In the genomic region with DNA sequence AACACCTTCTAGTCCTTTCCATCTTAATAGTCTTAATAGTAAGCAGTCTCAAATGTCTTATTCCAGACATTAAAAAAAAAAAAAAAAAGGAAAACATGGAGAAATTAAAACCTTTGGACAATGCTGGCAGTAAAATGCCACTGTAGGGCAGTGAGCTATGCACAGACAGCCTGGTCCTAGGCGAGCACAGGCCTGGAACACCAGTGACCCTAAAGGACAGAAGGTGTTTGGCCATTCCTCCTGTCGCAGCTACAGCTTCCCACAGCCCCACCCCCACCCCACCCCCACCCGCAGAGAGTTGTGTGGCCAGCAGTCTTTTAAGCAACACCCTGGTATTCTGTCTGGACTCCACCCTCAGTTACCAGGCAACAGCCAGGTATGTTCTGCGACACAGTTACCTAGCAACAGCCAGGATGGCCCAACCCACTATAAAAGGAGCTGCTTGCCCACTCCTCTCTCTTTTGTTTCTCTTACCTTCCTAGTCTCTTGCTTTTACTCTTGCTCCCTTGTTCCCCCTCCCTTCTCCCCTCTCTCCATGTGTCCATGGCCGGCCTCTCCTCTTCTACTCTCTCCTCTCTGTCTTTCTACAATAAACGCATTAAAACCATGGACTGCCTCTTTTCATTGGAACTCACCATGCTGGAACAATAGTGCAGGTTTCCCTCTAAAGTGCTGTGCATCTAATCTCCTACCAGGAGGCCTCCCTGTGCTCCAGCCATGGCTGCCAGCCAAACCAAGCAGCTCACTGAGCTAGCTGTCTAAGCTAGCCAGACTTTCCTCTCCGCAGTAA, we compare ENCODE assay signal across 8 mouse cellular contexts.
A peak's percentile ranks its signal among the peaks of the same experiment; 100 is the strongest.
DNase-seq lines count a peak whose midpoint lies in the region; ATAC-seq lines count a peak whose summit lies in the region.
"Had no signal": no experiment of that assay in that cellular context is flagged by ENCODE, and none has a peak within 500 bp of the region (broad histone marks: within the 10 kb centered on the region; RNA-seq: fewer than 3 reads in every experiment).

No protein-coding gene starts in this region.

- H3K27ac ChIP-seq in forebrain, embryonic 16.5 days (ENCODE audit: low read length) = no peak overlapping the region
- H3K27ac ChIP-seq in midbrain, embryonic 14.5 days (replicated peaks; ENCODE audit: low read depth, low read length) = no peak overlapping the region
- H3K27ac ChIP-seq: embryonic facial prominence, embryonic 13.5 days had no signal

- no peak overlapping the region for H3K9ac ChIP-seq in forebrain, embryonic 16.5 days (replicated peaks; ENCODE audit: low read depth, low read length)
- H3K9ac ChIP-seq in midbrain, embryonic 14.5 days (replicated peaks; ENCODE audit: low read length) = no peak overlapping the region
- H3K9ac ChIP-seq: embryonic facial prominence, embryonic 13.5 days had no signal

- intact Hi-C loops in left cerebral cortex, postnatal 25 days (cut with DNase I) = no loop called here

- no peaks in the 10 kb centered on the region for H3K27me3 ChIP-seq in forebrain, embryonic 16.5 days (replicated peaks; ENCODE audit: control insufficient read depth, insufficient read depth, low read length)
- H3K27me3 ChIP-seq in midbrain, embryonic 14.5 days (ENCODE audit: control insufficient read depth, insufficient read depth, low read length) = no peaks in the 10 kb centered on the region
- H3K27me3 ChIP-seq: embryonic facial prominence, embryonic 13.5 days had no signal

- H3K36me3 ChIP-seq in forebrain, embryonic 16.5 days (ENCODE audit: control insufficient read depth, insufficient read depth) = no peaks in the 10 kb centered on the region
- H3K36me3 ChIP-seq in midbrain, embryonic 14.5 days (ENCODE audit: control insufficient read depth, insufficient read depth, low read length) = no peaks in the 10 kb centered on the region
- H3K36me3 ChIP-seq: embryonic facial prominence, embryonic 13.5 days had no signal

- H3K4me2 ChIP-seq in forebrain, embryonic 16.5 days (ENCODE audit: low read length) = no peak overlapping the region
- no peak overlapping the region for H3K4me2 ChIP-seq in midbrain, embryonic 14.5 days (ENCODE audit: low read length)
- H3K4me2 ChIP-seq: embryonic facial prominence, embryonic 13.5 days had no signal

- no peak overlapping the region for H3K4me3 ChIP-seq in forebrain, embryonic 16.5 days (replicated peaks; ENCODE audit: low read length)
- no peak overlapping the region for H3K4me3 ChIP-seq in midbrain, embryonic 14.5 days (replicated peaks; ENCODE audit: low read depth, low read length)
- H3K4me3 ChIP-seq: embryonic facial prominence, embryonic 13.5 days had no signal

- H3K9me3 ChIP-seq in forebrain, embryonic 16.5 days (ENCODE audit: control insufficient read depth, low read length) = no peaks in the 10 kb centered on the region
- H3K9me3 ChIP-seq in midbrain, embryonic 14.5 days (ENCODE audit: control insufficient read depth, low read length) = no peaks in the 10 kb centered on the region
- H3K9me3 ChIP-seq: embryonic facial prominence, embryonic 13.5 days had no signal

- peak; percentile 70 for ATAC-seq in forebrain, embryonic 16.5 days
- peak; percentile 75; the same call in 1 of the 2 replicates for ATAC-seq in midbrain, embryonic 14.5 days (ENCODE audit: low FRiP score, low TSS enrichment)
- ATAC-seq in inflammation-experienced regulatory T-cells, adult 6 months = no peak

- H3K4me1 ChIP-seq in forebrain, embryonic 16.5 days (replicated peaks; ENCODE audit: control insufficient read depth, insufficient read depth, low read length) = no peaks in the 10 kb centered on the region
- H3K4me1 ChIP-seq in midbrain, embryonic 14.5 days (ENCODE audit: control insufficient read depth, insufficient read depth, low read length) = no peaks in the 10 kb centered on the region
- H3K4me1 ChIP-seq: embryonic facial prominence, embryonic 13.5 days had no signal

- 22% methylated on average over 6 of the region's 7 CpGs for WGBS in forebrain, embryonic 16.5 days
- 22% methylated on average over 7 of the region's 7 CpGs for WGBS in midbrain, embryonic 14.5 days

- DNase-seq in brain, adult 2 months (ENCODE audit: low read depth, low spot score) = peak; percentile 21
- peak; percentile 8 for DNase-seq in cerebellum, adult 9-10 months
- peak; percentile 56 for DNase-seq in midbrain, embryonic 14.5 days
- DNase-seq in urinary bladder, adult 2 months (ENCODE audit: low spot score) = no peak
- DNase-seq in left cerebral cortex, postnatal 25 days (ENCODE audit: low spot score in 2 of 2) = no peak

Comparison
In these comparisons a context has a peak if more than half of its experiments do, and no peak if none do; other contexts are left out.
1. DNase-seq: peak in brain, adult 2 months (single experiment), cerebellum, adult 9-10 months (single experiment) and midbrain, embryonic 14.5 days (single experiment); none in urinary bladder, adult 2 months (single experiment) and left cerebral cortex, postnatal 25 days (0 of 2).